Mouse (Mus musculus): ENCODE results near the gene Pthlh. TPM values are rescaled to one million over a fixed set of nuclear protein-coding genes. Genes with fewer than 3 reads are reported as not detected.
A peak's percentile ranks its signal among the peaks of the same experiment; 100 is the strongest.

Pthlh gene
- polyA plus RNA-seq, 1 experiment from 2014 or later: 1.7 TPM

- Histone ChIP-seq H3K4me3 (ENCODE audit: control insufficient read depth in 1 of 2, insufficient read depth in 1 of 2, low read depth in 1 of 2, low read length in 2 of 2) (no peak overlapping the region), H3K27me3 (ENCODE audit: control insufficient read depth, insufficient read depth, low read length) (peaks cover 56% of the 10 kb centered on the region), H3K4me1 (ENCODE audit: control insufficient read depth in 2 of 2, insufficient read depth in 2 of 2, low read length in 2 of 2) (peaks cover 5 to 11% of the 10 kb centered on the region in 2 experiments; a peak in 1 of 4 replicates), H3K4me2 (ENCODE audit: low read length) (no peak overlapping the region), H3K36me3 (ENCODE audit: control insufficient read depth, insufficient read depth, low read length) (no peaks in the 10 kb centered on the region), H3K9ac (ENCODE audit: low read length) (no peak overlapping the region), H3K9me3 (ENCODE audit: control insufficient read depth, low read length) (no peaks in the 10 kb centered on the region), H3K27ac (replicated peaks in 1 of 2; ENCODE audit: control insufficient read depth in 1 of 2, insufficient read depth in 1 of 2, low read depth in 2 of 2, low read length in 2 of 2) (no peak overlapping the region)
- 0 out of 2 replicates have a peak, but pooled peaks have one; percentile 16 for ATAC-seq (ENCODE audit: insufficient number of reproducible peaks, insufficient read depth, low FRiP score, low read depth)
- WGBS: 3% methylated on average over 19 of the region's 19 CpGs
Observed at GRCm38 (mm10) chr6:147268143-147268790, 4.3 kb upstream of the Pthlh start.

- no peak overlapping the region for H3K4me2 ChIP-seq (ENCODE audit: low read length)
- H3K27ac ChIP-seq (replicated peaks in 1 of 2; ENCODE audit: control insufficient read depth in 1 of 2, insufficient read depth in 1 of 2, low read depth in 2 of 2, low read length in 2 of 2): no peak overlapping the region
- 72% methylated on average over 6 of the region's 6 CpGs for WGBS
- H3K9ac ChIP-seq (ENCODE audit: low read length): no peak overlapping the region
- no peaks in the 10 kb centered on the region for H3K36me3 ChIP-seq (ENCODE audit: control insufficient read depth, insufficient read depth, low read length)
- no peaks in the 10 kb centered on the region for H3K9me3 ChIP-seq (ENCODE audit: control insufficient read depth, low read length)
- no peak for ATAC-seq (ENCODE audit: insufficient number of reproducible peaks, insufficient read depth, low FRiP score, low read depth)
- H3K27me3 ChIP-seq (ENCODE audit: control insufficient read depth, insufficient read depth, low read length): peaks cover 72% of the 10 kb centered on the region
- peaks cover 5 to 17% of the 10 kb centered on the region in 2 experiments; a peak in 2 of 4 replicates for H3K4me1 ChIP-seq (ENCODE audit: control insufficient read depth in 2 of 2, insufficient read depth in 2 of 2, low read length in 2 of 2)
- no peak overlapping the region for H3K4me3 ChIP-seq (ENCODE audit: control insufficient read depth in 1 of 2, insufficient read depth in 1 of 2, low read depth in 1 of 2, low read length in 2 of 2)
Observed at GRCm38 (mm10) chr6:147266466-147266865, 2.5 kb upstream of the Pthlh start.

GRCm38 (mm10) chr6:147263178-147263577 is 805 bp downstream of the Pthlh start:
- no peak for ATAC-seq (ENCODE audit: insufficient number of reproducible peaks, insufficient read depth, low FRiP score, low read depth)
- no peak overlapping the region for H3K27ac ChIP-seq (replicated peaks in 1 of 2; ENCODE audit: control insufficient read depth in 1 of 2, insufficient read depth in 1 of 2, low read depth in 2 of 2, low read length in 2 of 2)
- H3K4me2 ChIP-seq (ENCODE audit: low read length): peak overlapping the region; percentile 95
- H3K9me3 ChIP-seq (ENCODE audit: control insufficient read depth, low read length): no peaks in the 10 kb centered on the region
- peaks cover 4 to 17% of the 10 kb centered on the region in 2 experiments; a peak in 2 of 4 replicates for H3K4me1 ChIP-seq (ENCODE audit: control insufficient read depth in 2 of 2, insufficient read depth in 2 of 2, low read length in 2 of 2)
- under 1% methylated on average over 21 of the region's 21 CpGs for WGBS
- peak overlapping the region; percentile 50 to 52 for H3K4me3 ChIP-seq (ENCODE audit: control insufficient read depth in 1 of 2, insufficient read depth in 1 of 2, low read depth in 1 of 2, low read length in 2 of 2)
- H3K27me3 ChIP-seq (ENCODE audit: control insufficient read depth, insufficient read depth, low read length): peaks cover 70% of the 10 kb centered on the region
- no peaks in the 10 kb centered on the region for H3K36me3 ChIP-seq (ENCODE audit: control insufficient read depth, insufficient read depth, low read length)
- H3K9ac ChIP-seq (ENCODE audit: low read length): peak overlapping the region; percentile 62

DNA sequence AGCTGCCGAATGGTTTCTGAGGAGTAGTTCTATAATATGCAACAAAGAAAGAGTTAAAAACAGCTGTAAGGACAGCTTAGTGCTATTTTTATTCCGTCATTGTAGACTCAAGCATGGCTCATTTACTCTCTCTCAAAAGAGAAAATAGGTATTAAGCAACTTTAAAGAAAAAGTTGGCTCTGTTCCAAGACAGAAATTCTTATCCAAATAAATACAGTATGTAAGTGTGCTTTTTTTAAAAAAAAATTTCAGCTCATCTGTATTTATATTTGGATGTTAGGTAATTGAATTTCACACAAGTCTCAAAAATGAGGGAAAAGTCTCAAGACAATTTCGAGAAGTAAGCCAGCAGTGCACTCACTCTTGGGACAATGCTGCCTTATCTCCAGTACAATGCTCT is 2.4 kb downstream of the Pthlh start:
- no peak overlapping the region for H3K27ac ChIP-seq (replicated peaks in 1 of 2; ENCODE audit: control insufficient read depth in 1 of 2, insufficient read depth in 1 of 2, low read depth in 2 of 2, low read length in 2 of 2)
- H3K27me3 ChIP-seq (ENCODE audit: control insufficient read depth, insufficient read depth, low read length): peaks cover 55% of the 10 kb centered on the region
- H3K4me3 ChIP-seq (ENCODE audit: control insufficient read depth in 1 of 2, insufficient read depth in 1 of 2, low read depth in 1 of 2, low read length in 2 of 2): no peak overlapping the region
- peaks cover 3 to 17% of the 10 kb centered on the region in 2 experiments; a peak in 2 of 4 replicates for H3K4me1 ChIP-seq (ENCODE audit: control insufficient read depth in 2 of 2, insufficient read depth in 2 of 2, low read length in 2 of 2)
- WGBS: 49% methylated on average over 3 of the region's 3 CpGs
- ATAC-seq (ENCODE audit: insufficient number of reproducible peaks, insufficient read depth, low FRiP score, low read depth): no peak
- H3K9me3 ChIP-seq (ENCODE audit: control insufficient read depth, low read length): no peaks in the 10 kb centered on the region
- no peaks in the 10 kb centered on the region for H3K36me3 ChIP-seq (ENCODE audit: control insufficient read depth, insufficient read depth, low read length)
- no peak overlapping the region for H3K9ac ChIP-seq (ENCODE audit: low read length)
- H3K4me2 ChIP-seq (ENCODE audit: low read length): no peak overlapping the region

GRCm38 (mm10) chr6:147260766-147261165 is 3.2 kb downstream of the Pthlh start:
- Histone ChIP-seq H3K27ac (replicated peaks in 1 of 2; ENCODE audit: control insufficient read depth in 1 of 2, insufficient read depth in 1 of 2, low read depth in 2 of 2, low read length in 2 of 2) (no peak overlapping the region), H3K4me3 (ENCODE audit: control insufficient read depth in 1 of 2, insufficient read depth in 1 of 2, low read depth in 1 of 2, low read length in 2 of 2) (no peak overlapping the region), H3K4me2 (ENCODE audit: low read length) (no peak overlapping the region), H3K36me3 (ENCODE audit: control insufficient read depth, insufficient read depth, low read length) (no peaks in the 10 kb centered on the region), H3K27me3 (ENCODE audit: control insufficient read depth, insufficient read depth, low read length) (peaks cover 46% of the 10 kb centered on the region), H3K4me1 (ENCODE audit: control insufficient read depth in 2 of 2, insufficient read depth in 2 of 2, low read length in 2 of 2) (peaks cover 3 to 17% of the 10 kb centered on the region in 2 experiments; a peak in 2 of 4 replicates), H3K9me3 (ENCODE audit: control insufficient read depth, low read length) (no peaks in the 10 kb centered on the region), H3K9ac (ENCODE audit: low read length) (no peak overlapping the region)
- 57% methylated on average over 3 of the region's 3 CpGs for WGBS
- no peak for ATAC-seq (ENCODE audit: insufficient number of reproducible peaks, insufficient read depth, low FRiP score, low read depth)

DNA sequence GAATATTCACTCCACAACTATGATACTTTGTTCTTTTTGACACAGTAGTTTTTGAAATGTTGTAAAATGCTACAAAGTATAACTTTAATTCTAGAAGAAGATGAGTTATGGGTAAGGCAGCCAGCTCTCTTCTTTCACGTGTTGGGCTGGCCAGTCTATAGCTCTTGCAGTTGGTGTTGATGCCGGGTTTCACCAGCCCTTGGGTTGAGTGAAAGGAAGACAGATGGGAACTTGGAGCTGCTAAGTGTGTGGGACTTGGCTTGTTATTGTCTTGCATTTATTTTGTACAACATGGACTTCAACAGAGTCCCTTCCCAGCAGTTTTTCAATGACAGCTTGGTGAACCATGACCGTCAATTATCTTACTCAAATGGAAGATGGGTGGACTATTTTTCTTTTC is 16.2 kb downstream of the Pthlh start:
- H3K27ac ChIP-seq (replicated peaks in 1 of 2; ENCODE audit: control insufficient read depth in 1 of 2, insufficient read depth in 1 of 2, low read depth in 2 of 2, low read length in 2 of 2): no peak overlapping the region
- H3K4me2 ChIP-seq (ENCODE audit: low read length): no peak overlapping the region
- ATAC-seq (ENCODE audit: insufficient number of reproducible peaks, insufficient read depth, low FRiP score, low read depth): no peak
- no peak overlapping the region for H3K9ac ChIP-seq (ENCODE audit: low read length)
- WGBS: 69% methylated on average over 3 of the region's 3 CpGs
- no peaks in the 10 kb centered on the region for H3K36me3 ChIP-seq (ENCODE audit: control insufficient read depth, insufficient read depth, low read length)
- H3K4me3 ChIP-seq (ENCODE audit: control insufficient read depth in 1 of 2, insufficient read depth in 1 of 2, low read depth in 1 of 2, low read length in 2 of 2): no peak overlapping the region
- no peaks in the 10 kb centered on the region for H3K4me1 ChIP-seq (ENCODE audit: control insufficient read depth in 2 of 2, insufficient read depth in 2 of 2, low read length in 2 of 2)
- H3K27me3 ChIP-seq (ENCODE audit: control insufficient read depth, insufficient read depth, low read length): no peaks in the 10 kb centered on the region
- H3K9me3 ChIP-seq (ENCODE audit: control insufficient read depth, low read length): no peaks in the 10 kb centered on the region

GRCm38 (mm10) chr6:147244294-147244693 is 19.7 kb downstream of the Pthlh start:
- Histone ChIP-seq H3K4me3 (ENCODE audit: control insufficient read depth in 1 of 2, insufficient read depth in 1 of 2, low read depth in 1 of 2, low read length in 2 of 2) (no peak overlapping the region), H3K27me3 (ENCODE audit: control insufficient read depth, insufficient read depth, low read length) (no peaks in the 10 kb centered on the region), H3K4me2 (ENCODE audit: low read length) (no peak overlapping the region), H3K9ac (ENCODE audit: low read length) (no peak overlapping the region), H3K36me3 (ENCODE audit: control insufficient read depth, insufficient read depth, low read length) (no peaks in the 10 kb centered on the region), H3K9me3 (ENCODE audit: control insufficient read depth, low read length) (no peaks in the 10 kb centered on the region), H3K4me1 (ENCODE audit: control insufficient read depth in 2 of 2, insufficient read depth in 2 of 2, low read length in 2 of 2) (no peaks in the 10 kb centered on the region), H3K27ac (replicated peaks in 1 of 2; ENCODE audit: control insufficient read depth in 1 of 2, insufficient read depth in 1 of 2, low read depth in 2 of 2, low read length in 2 of 2) (no peak overlapping the region)
- no peak for ATAC-seq (ENCODE audit: insufficient number of reproducible peaks, insufficient read depth, low FRiP score, low read depth)

GRCm38 (mm10) chr6:147243655-147244054 is 20.3 kb downstream of the Pthlh start:
- no peak overlapping the region for H3K27ac ChIP-seq (replicated peaks in 1 of 2; ENCODE audit: control insufficient read depth in 1 of 2, insufficient read depth in 1 of 2, low read depth in 2 of 2, low read length in 2 of 2)
- H3K4me2 ChIP-seq (ENCODE audit: low read length): no peak overlapping the region
- no peaks in the 10 kb centered on the region for H3K9me3 ChIP-seq (ENCODE audit: control insufficient read depth, low read length)
- no peaks in the 10 kb centered on the region for H3K36me3 ChIP-seq (ENCODE audit: control insufficient read depth, insufficient read depth, low read length)
- ATAC-seq (ENCODE audit: insufficient number of reproducible peaks, insufficient read depth, low FRiP score, low read depth): no peak
- no peaks in the 10 kb centered on the region for H3K4me1 ChIP-seq (ENCODE audit: control insufficient read depth in 2 of 2, insufficient read depth in 2 of 2, low read length in 2 of 2)
- no peak overlapping the region for H3K4me3 ChIP-seq (ENCODE audit: control insufficient read depth in 1 of 2, insufficient read depth in 1 of 2, low read depth in 1 of 2, low read length in 2 of 2)
- no peaks in the 10 kb centered on the region for H3K27me3 ChIP-seq (ENCODE audit: control insufficient read depth, insufficient read depth, low read length)
- 29% methylated on average over 5 of the region's 5 CpGs for WGBS
- no peak overlapping the region for H3K9ac ChIP-seq (ENCODE audit: low read length)
